ENCODE assay signal across 21 mouse cellular contexts in genomic region chr9:106209954-106210353, GRCm38 (mm10). TPM values are rescaled to one million over a fixed set of nuclear protein-coding genes. Genes with fewer than 3 reads are reported as not detected.
DNase-seq lines count a peak whose midpoint lies in the region; TF ChIP-seq lines count a peak whose summit lies in the region.
"Had no signal": no experiment of that assay in that cellular context is flagged by ENCODE, and none has a peak within 500 bp of the region (broad histone marks: within the 10 kb centered on the region; RNA-seq: fewer than 3 reads in every experiment).

No protein-coding gene starts in this region.

- no peaks in the 10 kb centered on the region for H3K9me3 ChIP-seq in ES-E14 (ENCODE audit: control insufficient read depth, insufficient read depth, low read depth, low read length)
- H3K9me3 ChIP-seq: G1E; limb, embryonic 15.5 days had no signal

- H3K36me3 ChIP-seq in ES-E14 (ENCODE audit: control insufficient read depth, insufficient read depth, low read length, poor library complexity, severe bottlenecking) = peaks cover 41% of the 10 kb centered on the region

- H3K4me3 ChIP-seq in left cerebral cortex, adult 2 months = no peak overlapping the region
- H3K4me3 ChIP-seq in ES-E14 (ENCODE audit: insufficient read depth in 1 of 2, low read depth in 1 of 2, low read length in 2 of 2, poor library complexity in 1 of 2, severe bottlenecking in 1 of 2) = no peak overlapping the region
- H3K4me3 ChIP-seq: limb, embryonic 15.5 days had no signal

- in situ Hi-C loops in ES-E14 (cut with MboI; ENCODE audit: low sequenced_read_pairs in 2 of 2, unreplicated experiment in 2 of 2) = no loop called here

- H3K9ac ChIP-seq in ES-E14 (ENCODE audit: insufficient read depth, low read depth, low read length, poor library complexity, severe bottlenecking) = no peak overlapping the region
- H3K9ac ChIP-seq: limb, embryonic 15.5 days had no signal

- peaks cover 9 to 26% of the 10 kb centered on the region in 2 experiments; a peak in 3 of 4 replicates for H3K4me1 ChIP-seq in ES-E14 (ENCODE audit: control insufficient read depth in 2 of 2, insufficient read depth in 2 of 2, low read length in 2 of 2, poor library complexity in 1 of 2)

- H3K27ac ChIP-seq in left cerebral cortex, adult 2 months = peak overlapping the region; percentile 54
- peak overlapping the region; percentile 75 for H3K27ac ChIP-seq in ES-E14 (ENCODE audit: insufficient read depth, low read depth, low read length, poor library complexity, severe bottlenecking)
- H3K27ac ChIP-seq: hindbrain, postnatal 0 days; limb, embryonic 15.5 days had no signal

- TF ChIP-seq CTCF in left cerebral cortex, adult 2 months (IDR thresholded peaks at IDR 0.05) = no peak

- DNase-seq in adrenal gland, postnatal 10 days = peak; percentile 64
- no peak for DNase-seq in adrenal gland, adult 8-10 months
- DNase-seq in gastrocnemius, postnatal 25 days = peak; percentile 50
- DNase-seq in gastrocnemius, postnatal 14 days = no peak
- DNase-seq in left cerebral cortex, adult 2 months (ENCODE audit: extremely low spot score in 1 of 2, low spot score in 2 of 2) = no peak
- DNase-seq in left cerebral cortex, adult 11 months (ENCODE audit: low spot score) = no peak
- DNase-seq in ES-E14 (ENCODE audit: low read depth, low spot score) = no peak
- no peak for DNase-seq in right cerebral cortex, adult 2 months (ENCODE audit: low spot score in 2 of 2)
- DNase-seq: cerebellum, adult 8-10 months; kidney, adult 9 months; kidney, postnatal 14 days; layer of hippocampus, postnatal 36 days; lung, postnatal 4 days; midbrain, embryonic 14.5 days; right cerebral cortex, postnatal 25 days; spleen, adult 18-20 months; thymus, postnatal 36 days had no signal

- intact Hi-C loops in gastrocnemius, postnatal 14 days (cut with DNase I; ENCODE audit: low total_unique reads) = no loop called here
- intact Hi-C loops in left cerebral cortex, adult 2 months (cut with DNase I) = loop anchor here (10.0 kb wide), 1 partner anchor 215 kb away; the partner anchor contains the start of gene Rpl29

TF ChIP-seq in ES-E14, 5 proteins besides CTCF, POLR2A, EP300 and RAD21:
- TF ChIP-seq ZNF384 (IDR thresholded peaks at IDR 0.05; ENCODE audit: low read depth, low read length) (no peak), MAFK (IDR thresholded peaks at IDR 0.05; ENCODE audit: insufficient read depth, low read depth, low read length) (no peak), HCFC1 (IDR thresholded peaks at IDR 0.05; ENCODE audit: borderline replicate concordance, insufficient read depth, low read length) (no peak), CHD2 (IDR thresholded peaks at IDR 0.05; ENCODE audit: low read depth, low read length) (no peak), ZC3H11A (IDR thresholded peaks at IDR 0.05; ENCODE audit: borderline replicate concordance, low read depth, low read length) (no peak)

RNA-seq across cellular contexts. Expression of gene Twf2, which starts 7.0 kb away (rescaled TPM):
- 10 to 100 TPM; 38.5 to 58.6 TPM for total RNA-seq in adrenal gland, postnatal 10 days (2021)
- 100 to 1,000 TPM in 3 of 4 experiments, 10 to 100 TPM in 1; 92.9 to 136 (median 118) TPM for total RNA-seq in adrenal gland, adult 8-10 months (2022)
- 100 to 1,000 TPM in 1 of 2 experiments, 10 to 100 TPM in 1; 95.6 to 126 TPM for total RNA-seq in gastrocnemius, postnatal 25 days (2021)
- total RNA-seq in gastrocnemius, postnatal 14 days (2021) = 10 to 100 TPM; 68.8 to 69.3 TPM
- 10 to 100 TPM; 60.3 to 61.1 TPM for total RNA-seq in left cerebral cortex, adult 2 months (2021)
- 135 and 139 TPM in 2 replicates for total RNA-seq in ES-E14 (2012; rRNA removed)

RNA-seq across cellular contexts. Expression of gene Ppm1m, which starts 10.4 kb away (rescaled TPM):
- 100 to 1,000 TPM; 119 to 129 TPM for total RNA-seq in adrenal gland, postnatal 10 days (2021)
- total RNA-seq in adrenal gland, adult 8-10 months (2022) = 100 to 1,000 TPM in 3 of 4 experiments, 10 to 100 TPM in 1; 95.9 to 143 (median 121) TPM
- total RNA-seq in gastrocnemius, postnatal 25 days (2021) = 1 to 10 TPM; 2.6 to 4.7 TPM
- 1 to 10 TPM; 5.1 to 5.5 TPM for total RNA-seq in gastrocnemius, postnatal 14 days (2021)
- 10 to 100 TPM; 22.2 to 26.4 TPM for total RNA-seq in left cerebral cortex, adult 2 months (2021)
- total RNA-seq in ES-E14 (2012; rRNA removed) = 40.6 and 53.9 TPM in 2 replicates

RNA-seq across cellular contexts. Expression of gene Tlr9, which starts 12.4 kb away (rescaled TPM):
- total RNA-seq in adrenal gland, postnatal 10 days (2021) = 1 to 10 TPM; 1.2 to 1.5 TPM
- 1 to 10 TPM in 3 of 4 experiments, under 1 TPM in 1; 0.98 to 2.7 (median 1.5) TPM for total RNA-seq in adrenal gland, adult 8-10 months (2022)
- total RNA-seq in gastrocnemius, postnatal 25 days (2021) = under 1 TPM; 0.21 to 0.33 TPM
- under 1 TPM; 0.42 to 0.43 TPM for total RNA-seq in gastrocnemius, postnatal 14 days (2021)
- total RNA-seq in left cerebral cortex, adult 2 months (2021) = 1 to 10 TPM in 1 of 2 experiments, under 1 TPM in 1; 0.82 to 1.1 TPM
- 0.09 TPM in 1 of 2 replicates, not detected in the other for total RNA-seq in ES-E14 (2012; rRNA removed)
- total RNA-seq: megakaryocyte-erythroid progenitor cell, adult 5-6 weeks had no signal

RNA-seq across cellular contexts. Expression of gene Alas1, which starts 38.5 kb away (rescaled TPM):
- total RNA-seq in adrenal gland, postnatal 10 days (2021) = 1,000 to 10,000 TPM in 1 of 2 experiments, 100 to 1,000 TPM in 1; 940 to 1,609 TPM
- 1,000 to 10,000 TPM in 3 of 4 experiments, 100 to 1,000 TPM in 1; 739 to 2,154 (median 1,752) TPM for total RNA-seq in adrenal gland, adult 8-10 months (2022)
- 100 to 1,000 TPM; 260 to 287 TPM for total RNA-seq in gastrocnemius, postnatal 25 days (2021)
- 100 to 1,000 TPM; 189 to 234 TPM for total RNA-seq in gastrocnemius, postnatal 14 days (2021)
- 100 to 1,000 TPM; 138 to 140 TPM for total RNA-seq in left cerebral cortex, adult 2 months (2021)
- 36.1 and 48.5 TPM in 2 replicates for total RNA-seq in ES-E14 (2012; rRNA removed)

RNA-seq across cellular contexts. Expression of gene Wdr82, which starts 39.2 kb away (rescaled TPM):
- 10 to 100 TPM; 72.1 to 87.6 TPM for total RNA-seq in adrenal gland, postnatal 10 days (2021)
- total RNA-seq in adrenal gland, adult 8-10 months (2022) = 100 to 1,000 TPM in 2 of 4 experiments, 10 to 100 TPM in 2; 64.6 to 102 (median 99.7) TPM
- total RNA-seq in gastrocnemius, postnatal 25 days (2021) = 10 to 100 TPM; 22.4 to 24.3 TPM
- 10 to 100 TPM; 23.4 to 27.4 TPM for total RNA-seq in gastrocnemius, postnatal 14 days (2021)
- 100 to 1,000 TPM; 117 to 126 TPM for total RNA-seq in left cerebral cortex, adult 2 months (2021)
- 83.7 and 95.8 TPM in 2 replicates for total RNA-seq in ES-E14 (2012; rRNA removed)

Comparison
In these comparisons a context has a peak if more than half of its experiments do, and no peak if none do; other contexts are left out.
1. DNase-seq: peak in adrenal gland, postnatal 10 days (single experiment) and gastrocnemius, postnatal 25 days (single experiment); none in adrenal gland, adult 8-10 months (single experiment), gastrocnemius, postnatal 14 days (single experiment), left cerebral cortex, adult 2 months (0 of 2), left cerebral cortex, adult 11 months (single experiment), ES-E14 (single experiment) and right cerebral cortex, adult 2 months (0 of 2).